8 mouse cellular contexts compared by ENCODE assay signal in the genomic region with DNA sequence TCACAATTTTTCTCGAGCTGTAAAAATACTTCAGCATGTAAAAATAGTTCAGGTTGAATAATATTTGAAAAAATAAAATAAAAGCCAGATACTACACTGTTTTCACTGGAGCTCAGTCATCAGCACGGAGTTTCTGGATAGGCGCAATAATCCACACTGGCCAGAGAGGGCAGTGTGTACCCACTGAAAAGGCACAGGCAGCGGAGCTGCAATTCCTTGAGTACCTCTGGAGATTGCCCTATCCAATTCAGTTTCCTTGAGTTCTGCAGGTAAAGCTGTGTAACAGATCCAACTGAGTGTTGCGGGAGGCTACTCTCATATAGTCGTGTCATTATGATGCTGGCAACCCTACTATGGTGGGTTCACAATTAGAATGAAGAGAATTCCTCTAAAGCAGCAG. TPM values are rescaled to one million over a fixed set of nuclear protein-coding genes. Genes with fewer than 3 reads are reported as not detected.
DNase-seq lines count a peak whose midpoint lies in the region; ATAC-seq lines count a peak whose summit lies in the region.

No protein-coding gene starts in this region.

- ATAC-seq in hindbrain, embryonic 14.5 days (ENCODE audit: low FRiP score), result peak; percentile 41

- H3K4me2 ChIP-seq in hindbrain, embryonic 14.5 days (replicated peaks), result peak overlapping the region; percentile 76

- H3K4me1 ChIP-seq in hindbrain, embryonic 14.5 days (replicated peaks; ENCODE audit: control insufficient read depth, insufficient read depth, low read length), result peaks cover 11% of the 10 kb centered on the region; the same call in 1 of the 2 replicates

- no peaks in the 10 kb centered on the region for H3K36me3 ChIP-seq in hindbrain, embryonic 14.5 days (replicated peaks; ENCODE audit: control insufficient read depth, insufficient read depth)

- peak; percentile 57 for DNase-seq in WW6 (ENCODE audit: low read depth, low spot score)
- DNase-seq in cerebellum, postnatal 14 days, result peak; percentile 81 to 89
- DNase-seq in frontal cortex, postnatal 25 days (ENCODE audit: low spot score in 2 of 2), result peak; percentile 19 to 48
- peak; percentile 90 for DNase-seq in hindbrain, embryonic 14.5 days (ENCODE audit: low spot score)
- DNase-seq in layer of hippocampus, postnatal 14 days (ENCODE audit: low spot score in 2 of 2), result peak; percentile 74 to 81
- DNase-seq in lung, postnatal 25 days (ENCODE audit: low spot score), result peak; percentile 84
- peak; percentile 87 for DNase-seq in retina, postnatal 1 day
- DNase-seq in thymus, postnatal 4 days, result peak; percentile 74

- WGBS in hindbrain, embryonic 14.5 days, result 0% methylated on average over 6 of the region's 6 CpGs

- no peaks in the 10 kb centered on the region; the same call in 1 of the 2 replicates for H3K27me3 ChIP-seq in hindbrain, embryonic 14.5 days (ENCODE audit: control insufficient read depth, insufficient read depth, low read length)

- H3K9me3 ChIP-seq in hindbrain, embryonic 14.5 days (ENCODE audit: control insufficient read depth, low read length), result no peaks in the 10 kb centered on the region

- H3K27ac ChIP-seq in hindbrain, embryonic 14.5 days, result no peak overlapping the region

- peak overlapping the region; percentile 49 for H3K9ac ChIP-seq in hindbrain, embryonic 14.5 days

- H3K4me3 ChIP-seq in hindbrain, embryonic 14.5 days (replicated peaks; ENCODE audit: low read length), result peak overlapping the region; percentile 35

RNA-seq across cellular contexts. Expression of gene Neto2, which starts 1.7 kb away (rescaled TPM):
- polyA plus RNA-seq in hindbrain, embryonic 14.5 days (2014; fragmentation: Nextera tagmentation; extraction: Ambion mirVana), result 92.0 and 104 TPM in 2 replicates
- total RNA-seq in layer of hippocampus, postnatal 14 days (2021), result 10 to 100 TPM; 53.7 to 54.9 TPM

Comparison
In these comparisons a context has a peak if more than half of its experiments do, and no peak if none do; other contexts are left out.
1. DNase-seq: peak in every context shown above with its lines; median percentile 90 in hindbrain, embryonic 14.5 days; 87 in retina, postnatal 1 day; 85 in cerebellum, postnatal 14 days; 84 in lung, postnatal 25 days; 78 in layer of hippocampus, postnatal 14 days; 74 in thymus, postnatal 4 days; 57 in WW6; 34 in frontal cortex, postnatal 25 days.